Mouse (Mus musculus): ENCODE measurements at regions not wholly inside any gene's neighbourhood (a gene's known extent, or its start where the extent isn't known, plus 50 kb on each side); places are given as distances from the start of the nearest gene placed in this dataset.

DNA sequence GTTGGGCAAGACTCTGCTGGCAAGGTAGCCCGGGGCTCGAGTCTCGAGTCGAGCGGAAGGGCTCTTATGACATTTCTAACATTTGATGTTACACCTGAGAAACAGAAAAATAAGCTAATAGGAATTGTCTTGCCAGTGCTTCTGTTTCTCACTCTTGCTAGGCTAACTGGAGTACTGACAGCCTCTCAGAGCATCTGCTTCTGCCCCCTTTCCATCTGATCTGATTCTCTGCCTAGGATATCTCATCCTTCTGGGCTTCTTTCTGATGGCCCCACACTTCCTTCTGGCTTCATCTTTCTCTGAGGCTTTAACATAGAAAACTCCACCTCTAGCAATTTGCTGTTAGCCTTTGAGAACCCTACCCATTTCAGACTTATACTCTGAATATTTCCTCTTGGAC lies 95.0 kb upstream of the Arhgef9 start:
- DNase-seq: no peak

DNA sequence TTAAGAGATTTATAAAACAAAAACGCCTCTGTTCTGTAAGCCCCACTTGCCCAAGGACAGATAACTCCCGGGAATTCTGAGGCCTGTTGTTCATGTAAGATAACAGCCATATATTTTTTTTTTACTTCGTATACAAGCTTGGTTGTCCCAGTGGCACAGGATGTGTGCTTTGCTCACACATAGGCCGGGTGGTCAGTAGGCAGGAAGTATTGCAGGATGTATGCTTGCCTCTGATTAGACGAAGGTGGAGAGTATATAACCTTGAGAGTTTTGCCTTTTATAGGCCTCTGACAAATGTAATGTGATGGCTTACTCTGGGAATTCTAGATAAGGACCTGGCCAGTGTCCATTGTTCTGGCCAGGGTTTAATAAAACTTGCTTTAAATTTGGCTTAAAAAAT lies 85.4 kb upstream of the Arhgef9 start:
- no peak for DNase-seq

GRCm38 (mm10) chrX:95253517-95253916 lies 56.9 kb upstream of the Arhgef9 start:
- peak; percentile 17 to 28 for DNase-seq

All from lung, postnatal 4 days (tissue).